Mouse (Mus musculus): ENCODE data around the gene Exoc2. TPM values are rescaled to one million over a fixed set of nuclear protein-coding genes. Genes with fewer than 3 reads are reported as not detected.

The Exoc2 gene
- total and polyA plus RNA-seq, 3 experiments = 22.1 to 26.0 TPM; not detected in 1

DNA sequence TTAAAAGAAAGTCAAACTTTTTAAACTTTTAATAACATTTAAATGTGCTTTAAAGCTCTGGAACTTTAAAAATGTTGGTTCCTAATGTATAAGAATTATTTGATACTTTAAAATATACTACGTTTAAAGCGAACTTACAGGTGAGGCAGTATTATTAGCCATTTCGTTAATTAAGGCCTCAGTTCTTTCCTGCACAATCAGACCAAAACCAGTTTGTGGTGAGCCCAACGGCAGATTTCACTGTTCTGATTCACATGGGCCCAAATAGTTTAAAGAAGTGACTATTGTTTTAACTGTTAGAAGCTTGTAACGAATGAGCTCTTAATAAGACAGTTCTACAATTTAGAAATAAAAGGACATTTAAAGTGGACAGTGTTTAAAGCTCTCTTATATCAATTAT is 93.6 kb downstream of the Exoc2 start:
- TF ChIP-seq ZMIZ1 (IDR thresholded peaks at IDR 0.05; ENCODE audit: low read depth, low read length) (no peak), POLR2AphosphoS2 (IDR thresholded peaks at IDR 0.05; ENCODE audit: low read length) (no peak)
- Histone ChIP-seq H3K27ac (ENCODE audit: control insufficient read depth, low read depth, low read length) (no peak overlapping the region), H3K36me3 (ENCODE audit: control insufficient read depth in 1 of 2, insufficient read depth in 2 of 2, low read length in 2 of 2) (peaks cover 0 to 4% of the 10 kb centered on the region in 2 experiments; a peak in 1 of 4 replicates), H3K9me3 (replicated peaks; ENCODE audit: insufficient read depth, low read length) (no peaks in the 10 kb centered on the region), H3K4me3 (ENCODE audit: control insufficient read depth in 1 of 2, insufficient read depth in 1 of 2, low read depth in 2 of 2, low read length in 2 of 2) (no peak overlapping the region), H3K79me2 (ENCODE audit: control insufficient read depth, insufficient read depth, low read length, poor library complexity) (no peaks in the 10 kb centered on the region), H3K9ac (ENCODE audit: control insufficient read depth, low read depth, low read length, poor library complexity, severe bottlenecking) (no peak overlapping the region), H3K27me3 (ENCODE audit: control insufficient read depth in 1 of 2, insufficient read depth in 2 of 2, low read length in 2 of 2) (no peaks in the 10 kb centered on the region), H3K4me1 (ENCODE audit: control insufficient read depth in 1 of 2, insufficient read depth in 2 of 2, low read length in 2 of 2) (no peaks in the 10 kb centered on the region)
- DNase-seq (ENCODE audit: low read depth, low spot score) = no peak

DNA sequence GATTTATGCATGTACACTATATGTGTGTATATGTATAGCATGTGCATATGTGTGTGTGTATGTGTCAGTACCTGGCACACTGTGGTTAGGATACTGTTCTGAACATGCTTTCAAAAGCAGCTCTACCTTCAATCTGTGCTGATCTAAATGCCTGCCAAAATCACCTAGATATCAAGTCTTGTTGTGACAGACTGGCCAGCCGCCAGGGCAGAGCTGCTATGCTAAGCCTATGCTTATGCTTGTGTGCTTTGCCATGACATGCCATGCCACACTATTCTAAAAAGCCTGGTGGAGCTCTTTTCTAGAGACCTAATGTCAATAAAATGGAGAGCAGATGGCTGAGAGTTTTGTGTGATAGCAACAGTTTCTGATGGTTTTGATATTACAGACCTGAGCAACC is 94.0 kb downstream of the Exoc2 start:
- Histone ChIP-seq H3K36me3 (ENCODE audit: control insufficient read depth in 1 of 2, insufficient read depth in 2 of 2, low read length in 2 of 2) (peaks cover 0 to 4% of the 10 kb centered on the region in 2 experiments; a peak in 1 of 4 replicates), H3K27me3 (ENCODE audit: control insufficient read depth in 1 of 2, insufficient read depth in 2 of 2, low read length in 2 of 2) (no peaks in the 10 kb centered on the region), H3K9ac (ENCODE audit: control insufficient read depth, low read depth, low read length, poor library complexity, severe bottlenecking) (no peak overlapping the region), H3K27ac (ENCODE audit: control insufficient read depth, low read depth, low read length) (no peak overlapping the region), H3K79me2 (ENCODE audit: control insufficient read depth, insufficient read depth, low read length, poor library complexity) (no peaks in the 10 kb centered on the region), H3K4me1 (ENCODE audit: control insufficient read depth in 1 of 2, insufficient read depth in 2 of 2, low read length in 2 of 2) (no peaks in the 10 kb centered on the region), H3K4me3 (ENCODE audit: control insufficient read depth in 1 of 2, insufficient read depth in 1 of 2, low read depth in 2 of 2, low read length in 2 of 2) (no peak overlapping the region), H3K9me3 (replicated peaks; ENCODE audit: insufficient read depth, low read length) (no peaks in the 10 kb centered on the region)
- DNase-seq (ENCODE audit: low read depth, low spot score) = no peak
- TF ChIP-seq MAZ (IDR thresholded peaks at IDR 0.05; ENCODE audit: low read depth, low read length) (no peak), USF2 (IDR thresholded peaks at IDR 0.05; ENCODE audit: borderline replicate concordance in 1 of 2, insufficient read depth in 1 of 2, low read depth in 1 of 2, low read length in 2 of 2) (no peak), E2F4 (IDR thresholded peaks at IDR 0.05; ENCODE audit: borderline replicate concordance, low read depth, low read length) (no peak), MAFK (IDR thresholded peaks at IDR 0.05; ENCODE audit: borderline replicate concordance, low read depth, low read length) (no peak), MXI1 (IDR thresholded peaks at IDR 0.05; ENCODE audit: low read depth, low read length) (no peak), POLR2A (IDR thresholded peaks at IDR 0.05; ENCODE audit: control insufficient read depth in 1 of 2, insufficient read depth in 1 of 2, low read depth in 1 of 2, low read length in 2 of 2, poor library complexity in 1 of 2) (no peak), POLR2AphosphoS5 (IDR thresholded peaks at IDR 0.05; ENCODE audit: borderline replicate concordance, low read depth, low read length) (no peak), ZMIZ1 (IDR thresholded peaks at IDR 0.05; ENCODE audit: low read depth, low read length) (no peak), CHD2 (IDR thresholded peaks at IDR 0.05; ENCODE audit: low read length) (no peak), MYC (IDR thresholded peaks at IDR 0.05; ENCODE audit: low read depth, low read length) (no peak), NELFE (IDR thresholded peaks at IDR 0.05; ENCODE audit: low read depth, low read length) (no peak), JUND (IDR thresholded peaks at IDR 0.05; ENCODE audit: low read depth, low read length) (no peak), TCF12 (IDR thresholded peaks at IDR 0.05; ENCODE audit: low read depth, low read length) (no peak), GABPA (IDR thresholded peaks at IDR 0.05; ENCODE audit: low read depth, low read length) (no peak), UBTF (IDR thresholded peaks at IDR 0.05; ENCODE audit: borderline replicate concordance, insufficient read depth, low read depth, low read length) (no peak), ZKSCAN1 (IDR thresholded peaks at IDR 0.05; ENCODE audit: low read depth, low read length) (no peak), TAL1 (IDR thresholded peaks at IDR 0.05; ENCODE audit: low read length) (no peak), SMC3 (IDR thresholded peaks at IDR 0.05; ENCODE audit: low read depth, low read length) (no peak)
